9 mouse cellular contexts compared by ENCODE assay signal in genomic region chr1:58303726-58304125, GRCm38 (mm10). TPM values are rescaled to one million over a fixed set of nuclear protein-coding genes. Genes with fewer than 3 reads are reported as not detected.
DNase-seq lines count a peak whose midpoint lies in the region; ATAC-seq lines count a peak whose summit lies in the region.
"Had no signal": no experiment of that assay in that cellular context is flagged by ENCODE, and none has a peak within 500 bp of the region (broad histone marks: within the 10 kb centered on the region; RNA-seq: fewer than 3 reads in every experiment).

No protein-coding gene starts in this region.

- intact Hi-C loops in left cerebral cortex, postnatal 14 days (cut with DNase I) = no loop called here

- H3K9me3 ChIP-seq in heart, embryonic 11.5 days (replicated peaks; ENCODE audit: control insufficient read depth, low read length) = no peaks in the 10 kb centered on the region
- H3K9me3 ChIP-seq in limb, embryonic 12.5 days = no peaks in the 10 kb centered on the region
- H3K9me3 ChIP-seq: heart, embryonic 13.5 days had no signal

- no peak overlapping the region for H3K27ac ChIP-seq in heart, embryonic 11.5 days (ENCODE audit: low read depth, low read length)
- H3K27ac ChIP-seq in limb, embryonic 12.5 days = 0 out of 2 replicates have a peak overlapping the region, but pooled peaks have one; percentile 1
- H3K27ac ChIP-seq: heart, embryonic 13.5 days had no signal

- H3K36me3 ChIP-seq in heart, embryonic 11.5 days (ENCODE audit: control insufficient read depth, insufficient read depth, low read length) = no peaks in the 10 kb centered on the region
- no peaks in the 10 kb centered on the region for H3K36me3 ChIP-seq in limb, embryonic 12.5 days
- no peaks in the 10 kb centered on the region for H3K36me3 ChIP-seq in splenic B cell, adult 2 months (ENCODE audit: control insufficient read depth, insufficient read depth, low read length, poor library complexity, severe bottlenecking)
- H3K36me3 ChIP-seq: heart, embryonic 13.5 days had no signal

- no peak overlapping the region for H3K4me3 ChIP-seq in heart, embryonic 11.5 days (ENCODE audit: low read depth, low read length)
- no peak overlapping the region for H3K4me3 ChIP-seq in limb, embryonic 12.5 days (replicated peaks)
- H3K4me3 ChIP-seq: heart, embryonic 13.5 days had no signal

- H3K4me2 ChIP-seq in heart, embryonic 11.5 days = no peak overlapping the region
- H3K4me2 ChIP-seq in limb, embryonic 12.5 days = no peak overlapping the region
- H3K4me2 ChIP-seq: heart, embryonic 13.5 days had no signal

- H3K9ac ChIP-seq in heart, embryonic 11.5 days (ENCODE audit: low read depth, low read length) = no peak overlapping the region
- H3K9ac ChIP-seq in limb, embryonic 12.5 days (replicated peaks) = no peak overlapping the region
- H3K9ac ChIP-seq: heart, embryonic 13.5 days had no signal

- peaks cover 6% of the 10 kb centered on the region; the same call in 1 of the 2 replicates for H3K4me1 ChIP-seq in heart, embryonic 11.5 days (ENCODE audit: control insufficient read depth, insufficient read depth, low read length)
- no peaks in the 10 kb centered on the region for H3K4me1 ChIP-seq in limb, embryonic 12.5 days (replicated peaks)

- 72% methylated on average over 4 of the region's 4 CpGs for WGBS in heart, embryonic 11.5 days (ENCODE audit: insufficient replicate concordance)
- WGBS in limb, embryonic 12.5 days = 80% methylated on average over 4 of the region's 4 CpGs

- ATAC-seq in heart, embryonic 11.5 days (replicated peaks; ENCODE audit: insufficient number of reproducible peaks, low FRiP score, low TSS enrichment) = no peak
- peak; percentile 70 for ATAC-seq in activated CD4-positive, CD25-positive, alpha-beta regulatory T cell, adult 4 months
- no peak for ATAC-seq in limb, embryonic 12.5 days (ENCODE audit: insufficient number of reproducible peaks, insufficient read depth, low FRiP score, low TSS enrichment, low read depth)

- no peaks in the 10 kb centered on the region for H3K27me3 ChIP-seq in heart, embryonic 11.5 days (ENCODE audit: control insufficient read depth, insufficient read depth, low read length)
- no peaks in the 10 kb centered on the region for H3K27me3 ChIP-seq in limb, embryonic 12.5 days
- H3K27me3 ChIP-seq in splenic B cell, adult 2 months (ENCODE audit: control insufficient read depth, insufficient read depth, low read length, poor library complexity, severe bottlenecking) = no peaks in the 10 kb centered on the region

- peak; percentile 96 for DNase-seq in heart, adult 11 months
- DNase-seq in splenic B cell, adult 2 months (ENCODE audit: low read depth, low spot score) = peak; percentile 32
- no peak for DNase-seq in right cerebral cortex, postnatal 25 days
- no peak for DNase-seq in urinary bladder, postnatal 10 days (ENCODE audit: low spot score)
- DNase-seq in left cerebral cortex, postnatal 14 days (ENCODE audit: low spot score in 2 of 2) = no peak

RNA-seq across cellular contexts. Expression of gene Aox2, which starts 25.6 kb away (rescaled TPM):
- polyA plus RNA-seq in heart, embryonic 11.5 days (2014; fragmentation: Nextera tagmentation; extraction: Ambion mirVana) = not detected in 2 replicates
- under 1 TPM; 0.05 to 0.13 TPM for polyA plus RNA-seq in activated CD4-positive, CD25-positive, alpha-beta regulatory T cell, adult 4 months (2017; shearing (Covaris generic))
- 0.04 TPM in 1 of 2 replicates, not detected in the other for polyA plus RNA-seq in limb, embryonic 12.5 days (2016; fragmentation: Nextera tagmentation; extraction: Ambion mirVana)
- under 1 TPM; 0.07 to 0.13 TPM for total RNA-seq in left cerebral cortex, postnatal 14 days (2021)
- polyA plus RNA-seq: heart, embryonic 13.5 days had no signal

Comparison
In these comparisons a context has a peak if more than half of its experiments do, and no peak if none do; other contexts are left out.
1. DNase-seq: peak in heart, adult 11 months (single experiment) and splenic B cell, adult 2 months (single experiment); none in right cerebral cortex, postnatal 25 days (single experiment), urinary bladder, postnatal 10 days (single experiment) and left cerebral cortex, postnatal 14 days (0 of 2).